Mouse (Mus musculus) Muller cell, postnatal 12 days (primary cell): ENCODE data around the gene Tex264.

Experiments
- DNase-seq: peaks from one replicate; pipeline ENCODE4 v3.0.0-alpha.2; 2015; ENCODE audit errors: inconsistent ontology term

Gene Tex264

DNA sequence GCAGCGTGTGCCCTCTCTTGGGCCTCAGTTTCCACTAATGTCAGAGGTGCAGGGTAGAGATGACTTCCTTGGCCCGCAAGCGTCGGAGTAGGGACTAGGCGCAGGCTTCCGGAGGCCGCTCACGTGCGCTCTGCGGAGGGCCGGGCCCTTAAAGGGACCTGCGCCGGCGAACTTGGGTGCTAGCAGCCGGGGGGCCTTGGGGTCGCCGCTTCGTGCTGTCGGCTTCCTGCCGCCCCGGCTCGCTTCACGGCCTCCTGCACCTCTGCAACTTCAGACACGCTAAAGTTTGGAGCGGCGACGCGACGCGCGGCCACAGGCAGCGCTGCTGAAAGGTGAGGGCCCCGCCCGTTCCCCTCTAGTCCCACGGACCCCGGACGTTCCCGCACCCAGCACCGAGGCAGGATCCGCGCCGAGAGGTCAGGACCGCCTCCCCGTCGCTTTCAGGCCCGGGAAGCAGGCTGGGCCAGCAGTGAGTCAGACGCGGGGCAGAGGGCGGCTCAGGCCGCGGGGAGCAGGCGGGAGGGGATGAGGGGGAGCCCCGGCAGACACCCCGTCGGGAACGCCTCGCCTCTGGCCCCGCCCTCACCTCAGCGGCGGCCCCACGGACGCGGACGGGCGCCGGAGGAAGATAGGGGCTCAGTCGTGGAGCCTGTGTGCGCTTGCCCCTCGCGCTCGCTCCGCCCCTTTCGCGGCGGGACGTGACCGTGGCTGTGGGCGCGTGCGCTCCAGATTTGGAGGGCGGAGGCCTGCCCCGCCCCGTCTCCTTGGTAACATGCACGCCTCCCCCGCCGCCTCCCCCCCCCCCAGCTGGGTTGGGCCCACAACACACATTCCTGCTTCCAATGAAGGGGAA lies at the start of gene Tex264:
Gene Tex264, minus strand, starts transcription at position 679 of the 853 bp plus-strand sequence.
- peak; percentile 95 for DNase-seq

DNA sequence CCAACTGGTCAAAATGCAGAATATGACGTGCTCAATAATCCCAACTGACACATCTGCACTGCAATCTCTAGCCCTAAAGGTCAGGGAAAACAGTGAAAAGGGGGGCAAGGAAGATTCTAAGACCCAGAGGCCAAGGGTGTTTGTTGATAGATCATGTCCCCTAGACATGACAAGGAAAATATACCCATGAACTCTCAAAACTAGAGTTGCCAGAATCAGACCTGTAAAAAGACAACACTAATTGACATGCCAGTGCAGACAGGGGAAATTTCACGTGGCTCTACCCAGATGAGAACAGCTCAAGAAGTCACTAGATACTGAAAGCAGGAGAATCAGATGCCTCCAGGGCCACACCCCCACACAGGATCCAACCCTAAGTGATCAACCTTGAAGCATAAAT lies 48.0 kb upstream of the Tex264 start:
- DNase-seq: no peak

DNA sequence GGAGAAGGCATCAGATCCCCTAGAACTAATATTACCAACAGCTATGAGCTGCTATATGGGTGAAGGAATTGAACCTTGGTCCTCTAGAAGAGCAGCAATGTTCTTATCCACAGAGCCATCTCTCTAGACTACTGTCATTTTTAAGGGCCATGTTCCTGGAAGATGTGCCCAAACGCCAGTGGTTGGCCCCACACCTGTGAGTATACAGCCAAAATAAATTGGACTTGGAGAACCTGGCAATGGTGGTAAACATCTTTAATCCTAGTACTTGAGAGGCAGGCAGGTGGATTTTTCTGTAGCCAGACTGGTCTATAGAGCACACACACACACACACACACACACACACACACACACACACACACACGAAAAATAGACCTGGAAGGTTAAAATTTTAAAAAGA lies 43.7 kb upstream of the Tex264 start:
- no peak for DNase-seq

DNA sequence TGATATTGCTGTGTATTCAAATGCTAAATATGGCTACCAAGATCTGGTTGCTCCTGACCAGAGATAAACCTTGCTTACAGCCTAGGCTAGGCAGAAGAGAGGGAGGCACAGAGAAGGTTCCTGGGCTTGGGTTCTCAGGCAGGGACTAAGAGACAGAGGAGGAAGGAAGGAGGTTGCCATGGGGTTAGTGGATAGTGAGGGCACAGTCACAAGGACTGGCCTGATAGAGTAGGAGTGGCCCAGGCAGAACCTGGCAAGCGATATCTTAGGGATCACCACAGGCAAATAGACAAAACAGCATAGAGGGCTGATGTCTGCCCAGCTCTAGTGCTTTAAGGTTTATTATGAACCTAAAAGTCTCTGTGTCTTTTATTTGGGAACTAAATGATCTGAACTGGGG lies 41.2 kb upstream of the Tex264 start:
- DNase-seq: no peak

DNA sequence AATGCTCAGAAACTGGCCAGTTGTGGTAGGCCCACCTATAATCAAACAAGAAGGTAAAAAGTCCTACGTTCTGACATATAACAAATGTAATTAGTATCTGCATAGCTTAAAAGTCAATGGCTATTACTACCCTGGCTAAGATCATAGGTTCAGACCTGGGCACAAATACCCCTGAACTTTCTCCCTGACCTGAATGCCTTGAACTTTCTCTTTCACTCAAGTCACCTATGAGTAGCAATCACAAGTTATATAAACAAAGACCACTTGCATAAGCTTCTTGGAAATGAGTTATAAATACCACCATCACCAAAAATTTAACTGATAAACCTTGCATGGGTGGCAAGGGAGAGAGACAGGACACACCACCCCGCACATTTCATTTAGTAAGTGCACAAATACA lies 39.7 kb upstream of the Tex264 start:
- DNase-seq: no peak

DNA sequence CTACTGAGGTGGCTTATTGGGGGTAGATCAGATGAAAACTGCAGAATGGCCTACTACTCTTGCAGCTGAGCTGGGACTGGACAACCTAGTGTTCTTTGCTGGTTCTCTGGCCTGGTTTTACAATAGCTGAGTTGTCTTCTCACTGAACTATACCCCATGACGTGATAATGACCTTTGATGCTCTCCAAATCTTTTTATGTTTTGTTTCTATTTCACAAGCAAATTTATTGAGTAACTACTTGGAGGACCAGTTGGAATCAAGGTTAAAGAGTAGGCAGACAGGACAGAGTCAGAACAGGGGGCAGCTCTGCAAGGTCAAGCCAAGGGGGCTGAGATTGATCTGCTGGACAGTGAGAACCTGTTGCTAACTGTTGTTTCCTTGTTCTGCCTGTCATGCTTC lies 39.1 kb upstream of the Tex264 start:
- DNase-seq: no peak

DNA sequence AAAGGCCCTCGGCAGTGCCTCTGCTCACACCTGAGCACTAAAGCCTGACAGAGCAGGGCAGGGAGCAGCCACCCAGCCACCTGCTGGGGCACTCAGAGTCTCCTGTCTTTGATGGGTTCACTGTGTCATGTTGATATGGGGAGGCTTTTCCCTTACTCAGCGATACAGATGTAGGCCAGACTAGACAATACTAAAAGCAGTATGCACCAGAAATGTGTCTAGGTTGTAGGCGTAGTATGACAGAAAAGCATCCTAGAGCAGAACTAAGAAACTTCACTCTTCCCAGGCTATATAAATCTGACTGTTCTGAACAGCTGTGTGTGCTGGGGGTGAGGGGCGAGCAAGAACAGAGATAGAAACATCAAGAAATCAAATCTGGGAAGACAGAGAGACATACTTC lies 31.0 kb upstream of the Tex264 start:
- no peak for DNase-seq

DNA sequence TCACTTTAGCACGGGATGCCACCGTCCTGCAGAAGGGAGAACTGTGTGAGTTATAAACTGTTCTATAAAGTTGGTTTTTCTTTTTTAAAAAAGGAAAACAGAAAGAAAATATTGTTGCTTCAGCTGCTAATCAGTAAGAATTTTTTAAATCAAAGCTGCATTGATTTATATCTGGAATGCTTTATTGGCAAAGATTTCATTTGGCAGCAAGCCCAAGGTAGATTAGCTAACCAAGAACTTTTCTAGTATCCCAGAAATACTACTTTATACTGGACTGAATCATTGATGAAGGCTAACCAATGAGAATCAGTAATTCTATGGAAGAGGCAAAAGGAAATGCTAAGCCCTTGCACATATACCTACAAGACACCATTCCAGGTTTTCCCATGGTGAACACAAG lies 30.5 kb upstream of the Tex264 start:
- no peak for DNase-seq

DNA sequence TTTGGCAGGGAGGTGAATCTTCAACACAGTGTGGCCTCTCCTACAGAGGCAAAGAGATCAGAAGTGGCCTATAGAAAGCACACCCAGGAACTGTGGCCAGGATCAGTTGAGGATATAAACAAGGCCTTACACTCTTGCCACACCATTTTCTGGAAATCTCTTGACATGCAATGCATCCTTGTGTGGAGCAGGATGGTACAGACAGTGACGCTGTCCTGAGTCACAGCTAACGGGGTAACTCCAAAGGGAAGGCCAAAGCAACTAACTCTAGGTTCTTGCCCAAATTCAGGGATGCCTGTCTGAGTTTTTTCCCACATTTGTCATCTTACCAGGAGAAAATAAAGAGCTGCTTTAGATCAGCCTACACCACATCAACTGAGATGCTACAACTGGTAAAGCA lies 26.7 kb upstream of the Tex264 start:
- no peak for DNase-seq

DNA sequence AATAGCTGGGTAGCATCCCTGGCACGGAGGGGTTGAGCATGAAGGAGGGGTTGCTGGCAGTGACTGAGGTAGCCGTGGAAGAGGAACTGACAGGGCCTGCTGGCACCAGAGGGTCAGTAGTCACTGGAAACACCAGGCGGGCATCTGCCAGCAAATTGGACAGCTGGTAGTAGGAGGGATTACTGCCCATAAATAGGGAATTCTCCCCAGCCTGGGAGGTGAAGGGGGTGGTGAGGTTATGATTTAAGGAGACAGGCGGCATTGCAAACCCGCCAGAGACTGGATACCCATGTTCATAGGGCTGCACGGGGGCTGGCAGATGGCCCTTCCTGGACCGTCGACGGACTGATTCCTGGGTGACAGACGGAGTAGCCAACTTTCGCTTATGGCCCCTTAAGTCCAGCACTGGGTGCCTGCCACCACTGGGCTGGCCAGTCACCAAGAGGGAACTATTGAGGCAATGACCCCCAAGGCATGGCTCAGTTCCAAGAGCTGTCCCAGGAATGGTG lies 7.3 kb upstream of the Tex264 start:
- DNase-seq: no peak

DNA sequence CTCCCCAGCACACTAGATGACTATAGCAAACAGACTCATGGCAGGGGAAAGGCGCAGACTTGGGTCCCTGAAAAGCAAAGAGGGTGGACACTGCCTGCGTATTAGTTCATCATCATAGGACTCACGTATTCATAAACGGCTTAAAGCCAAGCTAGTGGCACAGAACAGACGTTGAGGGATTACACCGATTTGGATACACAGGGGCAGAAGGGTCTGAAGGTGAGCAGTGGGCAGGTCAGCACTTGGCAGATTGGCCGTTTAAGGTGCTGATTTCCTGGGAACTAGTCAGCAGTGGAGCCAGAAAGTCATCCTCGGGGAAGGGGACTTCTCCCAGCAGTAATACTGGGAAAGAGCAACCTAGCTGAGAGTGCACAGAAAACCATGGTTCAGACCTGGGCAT lies 3.1 kb upstream of the Tex264 start:
- DNase-seq: no peak

DNA sequence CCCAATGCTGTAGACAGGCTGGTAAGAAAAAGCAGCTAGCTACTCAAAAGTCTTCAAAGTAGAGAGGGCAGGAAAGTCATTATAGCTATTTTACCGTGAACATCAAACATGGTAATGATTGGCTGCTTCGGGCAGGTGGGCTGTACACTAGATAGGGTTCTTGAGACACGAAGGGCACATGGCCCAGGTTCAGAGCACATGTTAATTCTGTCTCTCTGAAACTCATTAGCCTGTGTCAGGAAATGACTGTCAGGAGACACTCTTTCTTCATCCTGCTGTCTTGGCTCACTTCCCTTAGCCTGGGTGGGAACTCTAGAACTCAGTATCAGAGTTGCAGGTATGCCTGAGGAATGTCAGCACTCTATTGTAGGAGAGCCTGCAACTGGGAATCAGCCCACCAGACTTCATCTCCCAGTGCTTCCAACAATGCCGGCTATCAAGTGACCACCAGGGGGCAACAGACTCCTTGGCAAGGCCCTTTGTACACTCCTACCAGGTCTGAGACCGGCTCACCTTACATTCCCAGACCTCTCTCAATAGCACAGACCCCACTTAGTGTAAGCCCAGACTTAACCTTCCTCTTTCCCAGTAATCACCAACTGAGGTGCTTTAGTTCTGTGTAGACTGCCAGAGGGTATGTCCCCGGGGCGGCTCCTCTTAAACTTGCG lies 1.4 kb upstream of the Tex264 start:
- DNase-seq: peak; percentile 60

DNA sequence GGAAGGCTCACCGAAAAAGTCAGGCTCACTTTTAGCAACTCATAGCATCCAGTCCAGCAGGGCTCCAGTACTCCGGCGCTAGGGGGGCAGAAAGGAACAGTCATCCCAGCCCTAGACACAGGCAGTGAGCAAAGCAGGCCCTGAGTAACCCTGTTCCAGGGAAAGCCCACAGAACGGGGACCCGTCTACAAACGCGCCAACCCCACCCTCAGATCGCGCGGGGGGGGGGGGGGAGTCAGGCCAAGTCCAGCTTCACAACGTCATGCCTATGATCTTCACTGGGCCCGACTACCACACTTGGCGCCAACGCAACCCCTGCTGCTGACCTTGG lies 844 bp downstream of the Tex264 start:
- no peak for DNase-seq

DNA sequence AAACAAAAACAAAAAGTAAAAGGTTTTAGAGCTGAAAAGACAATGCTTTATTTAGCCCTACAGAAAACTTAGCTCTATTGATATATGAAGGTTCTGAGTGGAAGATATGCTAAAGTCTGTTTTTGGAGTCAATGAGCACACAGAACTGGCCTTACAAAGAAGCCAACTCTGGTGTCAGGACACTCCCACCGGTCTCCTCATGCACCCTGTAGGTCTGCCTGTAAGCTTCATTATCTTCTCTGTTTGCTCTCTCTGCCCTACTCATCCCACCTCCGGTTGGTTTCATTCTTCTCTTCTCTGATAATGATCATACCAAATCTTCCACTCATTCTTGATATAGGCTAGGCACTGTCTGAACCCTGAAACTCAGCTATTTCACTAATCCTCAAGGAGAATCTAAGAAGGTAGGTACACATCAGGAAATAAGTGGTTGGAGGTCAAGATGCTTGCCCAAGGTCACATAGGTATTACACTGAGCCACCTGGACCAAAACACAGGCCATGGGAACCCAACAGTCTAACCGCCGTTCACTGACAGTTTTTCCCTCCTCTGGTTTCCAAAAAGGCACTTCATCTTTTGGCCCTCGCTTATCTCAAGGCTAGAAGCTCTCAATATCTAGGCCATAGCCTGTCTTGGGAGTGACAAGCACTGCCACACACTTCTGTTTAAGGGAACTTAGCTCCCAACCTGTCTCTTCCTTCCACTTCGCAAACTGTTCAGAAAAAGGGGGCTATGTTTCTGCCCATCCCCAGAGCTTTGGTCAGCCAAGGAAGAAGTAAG lies 1.4 kb downstream of the Tex264 start:
- no peak for DNase-seq

DNA sequence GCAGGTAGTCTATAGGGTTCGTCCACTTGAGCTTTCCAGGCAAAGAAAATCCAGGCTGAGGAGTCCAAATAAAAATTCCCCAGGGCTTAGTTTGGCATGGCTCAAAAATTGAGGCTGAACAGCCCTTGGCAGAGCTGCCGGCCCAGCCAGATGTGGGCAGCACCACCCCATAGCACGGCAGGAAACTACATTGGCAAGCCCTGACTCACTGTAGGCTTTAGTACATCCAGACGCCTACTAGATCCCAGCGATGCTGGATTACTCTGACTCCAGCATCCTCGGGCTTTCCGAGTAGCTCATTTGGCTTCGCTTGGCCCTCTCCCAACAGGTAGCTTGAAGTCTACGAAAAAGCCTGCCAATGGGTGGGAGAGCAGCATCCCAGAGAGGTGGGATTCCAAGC lies 4.7 kb downstream of the Tex264 start:
- no peak for DNase-seq

DNA sequence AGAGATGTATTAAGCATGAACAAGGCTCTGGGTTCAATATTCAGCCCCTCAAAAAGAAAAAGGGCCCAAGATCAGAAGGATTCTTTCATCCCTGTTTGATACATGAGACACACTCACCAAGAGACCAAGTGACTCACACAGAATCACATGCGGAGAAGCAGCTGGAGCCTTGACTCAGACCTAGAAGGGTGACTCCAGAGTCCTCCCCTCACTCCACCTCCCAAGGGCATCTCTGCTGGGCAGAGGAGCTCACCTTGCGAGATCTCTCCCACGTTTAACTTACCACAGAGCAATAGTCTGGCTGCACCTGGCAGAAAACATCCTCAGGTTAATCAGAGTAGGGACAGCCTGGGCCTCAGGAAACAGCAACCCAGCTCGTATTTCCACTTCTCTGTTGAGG lies 7.5 kb downstream of the Tex264 start:
- no peak for DNase-seq

DNA sequence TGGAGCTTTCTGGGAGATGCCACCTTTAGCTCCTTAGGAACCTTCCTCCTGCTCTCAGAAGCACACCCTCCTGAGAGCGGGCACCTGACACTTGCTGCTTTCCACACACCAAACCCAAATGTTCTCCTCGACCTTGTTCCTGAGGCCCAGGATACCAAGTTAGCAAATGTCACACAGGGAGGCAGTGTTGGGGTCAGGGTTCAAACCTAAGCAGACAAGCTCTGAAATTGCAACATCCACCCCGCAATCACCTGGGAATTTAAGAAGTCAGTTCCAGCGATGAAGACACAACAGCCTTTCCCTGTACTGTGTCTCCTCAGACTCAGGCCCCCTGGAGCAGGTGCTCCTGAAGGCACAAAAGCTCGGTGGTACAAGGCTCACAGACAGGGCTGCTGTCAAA lies 8.0 kb downstream of the Tex264 start:
- no peak for DNase-seq

DNA sequence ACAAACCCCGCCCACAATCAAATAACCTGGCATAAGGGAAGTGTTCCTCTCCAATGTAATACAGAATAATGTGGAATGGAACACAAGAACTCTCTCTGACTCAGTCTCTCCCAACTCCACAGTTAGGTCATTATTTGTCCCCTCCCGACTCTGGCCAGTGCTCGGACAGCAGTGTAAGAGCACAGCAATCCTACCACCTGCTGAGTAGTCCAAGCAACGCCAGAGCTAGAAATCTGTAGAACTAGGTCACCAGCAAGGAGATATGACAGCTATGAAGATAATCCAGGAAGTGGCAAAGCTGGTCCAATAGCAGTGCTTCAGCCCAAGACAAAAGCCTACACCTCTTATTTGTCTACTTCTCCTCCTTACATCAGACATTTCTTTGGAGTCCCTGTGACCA lies 9.2 kb downstream of the Tex264 start:
- peak; percentile 85 for DNase-seq

DNA sequence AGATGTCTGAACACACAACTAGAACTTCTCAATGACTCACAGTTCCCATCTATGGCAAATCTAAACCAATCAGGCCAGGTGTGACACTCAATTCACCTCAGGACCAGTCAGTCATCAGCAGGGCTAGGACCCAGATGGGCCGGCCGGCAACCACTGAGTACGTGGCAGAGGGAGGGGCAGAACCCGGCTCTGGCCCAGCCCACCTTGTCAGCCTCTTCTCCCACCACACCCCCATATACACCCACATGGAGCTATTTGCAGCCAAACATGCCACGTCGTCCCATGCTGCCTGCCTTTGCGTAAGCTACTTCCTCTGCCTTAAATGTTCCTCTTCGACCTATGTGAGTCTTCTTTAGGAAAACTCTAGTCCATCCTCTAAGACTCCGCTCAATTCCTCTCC lies 9.8 kb downstream of the Tex264 start:
- peak; percentile 45 for DNase-seq

DNA sequence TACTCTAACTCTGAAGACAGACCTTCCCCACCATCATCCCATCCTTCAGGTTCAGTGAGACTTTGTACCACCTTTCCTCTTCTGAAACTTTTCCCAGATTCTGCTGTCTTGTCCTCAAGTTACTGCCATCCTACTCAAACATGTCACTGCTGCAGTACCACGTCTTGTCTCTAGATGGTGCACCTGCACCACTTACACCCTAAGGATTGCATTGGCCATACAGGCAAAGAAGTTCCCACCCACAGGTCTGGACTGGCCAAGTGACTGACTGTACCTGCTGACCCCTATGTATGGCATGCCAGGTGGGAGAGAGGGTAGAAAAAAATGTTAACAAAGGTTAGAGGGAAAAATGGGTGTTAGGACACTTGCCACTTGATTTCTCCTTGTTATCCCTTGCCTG lies 10.2 kb downstream of the Tex264 start:
- DNase-seq: peak; percentile 76

DNA sequence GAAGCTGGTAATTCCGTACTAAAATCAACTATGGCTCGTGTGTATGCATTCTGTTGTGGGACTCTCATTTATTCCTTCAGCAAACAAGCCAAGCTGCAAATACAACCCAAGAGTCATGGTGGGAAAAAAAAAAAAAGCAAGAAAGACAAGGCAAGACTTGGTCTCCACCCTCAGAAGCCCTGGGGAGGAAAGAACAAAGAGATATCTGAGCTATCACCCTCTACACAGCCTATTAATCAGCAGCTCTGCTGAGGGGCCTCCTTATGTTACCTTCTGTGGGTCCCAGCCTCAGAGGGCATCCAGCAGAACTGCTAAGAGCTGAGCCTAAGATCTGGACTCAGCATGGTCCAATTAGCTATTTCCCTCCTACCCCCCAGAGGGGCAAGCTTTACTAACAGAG lies 11.9 kb downstream of the Tex264 start:
- DNase-seq: no peak

DNA sequence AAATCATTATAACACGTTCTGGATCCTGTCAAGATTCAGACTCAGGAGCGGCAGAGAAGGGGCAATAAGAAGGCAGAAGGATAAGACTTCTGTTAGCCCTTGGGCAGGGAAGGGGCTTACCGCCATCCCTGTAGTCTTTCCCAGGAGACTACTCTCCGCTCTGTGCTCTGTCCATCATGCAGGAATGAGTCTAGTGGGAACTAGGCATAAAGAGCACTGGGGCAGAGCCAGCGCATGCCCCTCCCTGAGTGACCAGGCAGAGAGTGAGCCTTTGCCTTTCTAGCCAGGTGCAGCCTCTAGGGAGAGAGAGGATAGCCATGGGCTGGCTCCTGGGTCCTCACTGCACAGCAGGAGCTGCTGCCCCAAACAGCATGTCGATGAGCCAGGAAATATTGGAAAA lies 20.9 kb downstream of the Tex264 start:
- DNase-seq: no peak

DNA sequence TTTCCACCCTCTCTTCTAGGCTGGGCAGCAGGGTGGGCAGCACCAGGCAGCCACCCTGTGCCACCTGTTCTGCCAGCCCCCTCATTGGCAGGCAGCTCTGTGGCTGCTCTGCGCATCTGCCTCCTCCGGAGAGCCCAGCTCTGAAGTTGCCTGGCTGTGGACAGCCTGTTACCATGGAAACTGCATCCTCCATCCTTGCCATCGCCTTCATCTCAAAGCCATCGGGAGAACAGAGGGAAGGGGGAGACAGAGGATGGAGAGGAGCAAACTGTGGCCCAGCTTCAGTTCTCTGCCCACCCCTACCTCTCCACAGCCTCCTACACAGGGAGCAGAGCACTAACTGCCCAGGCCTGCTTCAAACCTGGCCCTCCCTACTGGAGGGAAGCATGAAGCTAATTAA lies 21.3 kb downstream of the Tex264 start:
- DNase-seq: no peak
